Mouse (Mus musculus) large intestine, adult 2 months (tissue): ENCODE measurements around the gene Serhl. TPM values are rescaled to one million over a fixed set of nuclear protein-coding genes. Genes with fewer than 3 reads are reported as not detected.

Experiments used
- DNase-seq: peaks from one replicate; pipeline ENCODE4 v3.0.0-alpha.2; 2012; ENCODE audit warnings: low read depth, low spot score
- WGBS: fragments of 180-500 bp; shearing (Covaris S2); methylation state at CpG from one replicate; pipeline ENCODE4 v1.1.7; 2018; 5-methylcytosine and 5-hydroxymethylcytosine counted together
- polyA plus RNA-seq: library from polyadenylated mRNA; depleted of rRNA; stranded (reverse); fragments of >200 nt; gene quantifications from 2 replicates; pipeline ENCODE4 v1.2.3, GENCODE M21; 2012; rRNA removed

Serhl gene
- polyA plus RNA-seq, 1 experiment = 118 TPM

- DNase-seq = no peak
- WGBS = 55% methylated on average over 11 of the region's 11 CpGs
These were observed 67.8 kb downstream of the Serhl start for GRCm38 (mm10) chr15:83156929-83157666.

DNA sequence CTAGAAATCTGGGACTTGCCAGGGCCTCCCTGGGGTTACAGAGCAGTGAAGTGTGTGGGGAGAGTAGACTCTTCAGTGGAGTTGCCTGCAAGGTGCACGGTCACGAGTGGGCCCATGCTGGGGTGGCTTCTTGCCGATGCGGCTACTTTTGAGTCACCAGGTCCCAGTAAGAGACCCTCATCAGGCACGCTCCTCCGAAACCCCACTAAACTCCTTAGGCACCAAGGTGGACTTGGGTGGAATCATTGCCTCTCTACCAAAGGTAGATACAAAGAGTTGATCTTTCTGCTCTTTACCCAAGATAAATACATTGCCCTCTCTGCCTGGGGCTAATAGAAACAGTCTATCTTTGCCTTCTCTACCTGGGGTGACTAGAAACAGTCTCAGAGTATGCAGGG is 68.4 kb downstream of the Serhl start:
- DNase-seq = no peak
- WGBS = over 99% methylated on average over 6 of the region's 6 CpGs

DNA sequence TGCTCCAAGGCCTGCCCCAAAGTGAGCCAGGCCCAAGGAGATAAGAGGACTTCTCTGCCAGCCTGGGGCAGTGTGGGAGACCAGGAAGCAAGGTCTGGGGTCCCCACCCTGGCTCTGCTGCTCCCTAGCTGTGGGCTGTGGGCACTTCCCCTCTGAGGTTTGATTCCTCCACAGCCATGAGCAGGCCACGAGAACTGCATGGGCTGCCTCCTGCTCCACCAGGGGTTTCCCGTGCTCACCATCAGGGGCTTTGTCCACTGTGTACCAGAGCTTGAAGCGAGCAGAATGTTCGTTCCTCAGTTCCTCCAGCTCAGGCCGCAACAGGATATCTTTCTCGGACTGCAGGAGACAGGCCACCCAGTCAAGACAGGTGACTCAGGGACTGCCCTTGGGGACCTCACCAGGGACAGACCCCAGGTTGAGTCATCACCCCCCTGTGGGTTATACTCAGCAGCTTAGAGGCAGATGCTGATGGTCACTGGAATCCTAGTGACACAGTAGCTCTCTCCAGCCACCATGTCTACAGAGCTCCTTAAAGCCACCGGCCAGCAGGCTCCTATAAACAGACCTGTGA is 69.4 kb downstream of the Serhl start:
- no peak for DNase-seq

GRCm38 (mm10) chr15:83159823-83160222 is 70.5 kb downstream of the Serhl start:
- WGBS = 89% methylated on average over 9 of the region's 9 CpGs
- no peak for DNase-seq

More for the DNA sequence above, 69.4 kb downstream of the Serhl start:
- 90% methylated on average over 7 of the region's 7 CpGs for WGBS

- WGBS = 96% methylated on average over 4 of the region's 4 CpGs
- no peak for DNase-seq
These were observed 71.3 kb downstream of the Serhl start for GRCm38 (mm10) chr15:83160561-83160960.

- no peak for DNase-seq
- 85% methylated on average over 10 of the region's 10 CpGs for WGBS
These were observed 71.9 kb downstream of the Serhl start for GRCm38 (mm10) chr15:83161062-83161748.

DNA sequence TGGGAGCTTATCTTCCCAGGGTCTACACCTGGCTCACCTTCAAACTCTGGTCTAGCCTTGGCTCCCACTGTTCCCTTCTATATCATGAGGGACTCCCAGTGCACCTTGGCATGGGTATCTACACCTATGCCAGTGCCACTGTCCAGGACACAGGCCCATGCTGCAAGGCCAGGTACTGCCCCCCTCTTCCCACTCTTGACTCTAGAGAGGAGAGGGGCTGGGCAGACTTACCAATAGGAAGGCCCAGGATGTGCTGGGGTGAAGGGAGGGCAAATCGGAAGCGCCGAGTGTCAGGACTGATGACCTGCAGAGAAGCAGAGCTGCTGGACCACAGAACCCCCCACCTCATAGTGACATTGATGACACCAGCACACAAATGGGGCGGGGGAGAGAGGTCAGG is 72.7 kb downstream of the Serhl start:
- no peak for DNase-seq

DNA sequence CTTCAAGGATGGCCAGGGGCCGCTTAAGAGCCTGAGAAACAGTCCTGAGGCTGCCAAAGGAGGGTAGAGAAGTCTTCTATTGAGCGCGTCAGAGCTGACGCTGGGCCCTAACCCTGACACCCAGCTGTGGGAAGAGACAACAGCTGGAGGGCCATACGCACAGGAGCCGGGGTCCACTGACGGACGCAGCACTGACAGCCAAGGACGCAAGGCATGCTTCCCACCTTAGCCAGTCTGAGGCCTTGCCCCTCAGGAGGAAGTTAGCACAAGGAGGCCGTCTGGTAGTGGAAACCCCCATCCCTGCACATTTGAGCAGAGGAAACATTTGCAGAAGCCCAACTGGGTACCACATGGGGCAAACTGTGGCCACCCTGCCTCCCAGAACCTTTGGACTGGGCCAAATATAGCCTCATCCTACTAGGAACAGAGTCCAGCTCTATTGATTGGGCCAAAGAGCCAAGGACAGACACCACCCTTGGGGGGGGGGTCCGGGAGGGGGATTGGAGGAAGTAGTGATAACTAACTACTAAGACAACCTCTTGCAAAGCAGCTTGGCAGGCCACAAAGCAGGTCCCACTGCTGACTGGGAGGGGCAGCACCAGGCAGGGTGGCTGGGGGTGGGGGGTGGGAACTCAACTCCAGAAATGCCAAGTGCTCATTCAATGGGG is 73.6 kb downstream of the Serhl start:
- DNase-seq = no peak
- WGBS = 87% methylated on average over 11 of the region's 11 CpGs

More for the DNA sequence above, 72.7 kb downstream of the Serhl start:
- WGBS = 98% methylated on average over 4 of the region's 4 CpGs

GRCm38 (mm10) chr15:83164971-83165471 is 75.7 kb downstream of the Serhl start:
- no peak for DNase-seq
- WGBS = 50% methylated on average over 5 of the region's 5 CpGs

- no peak for DNase-seq
- 89% methylated on average over 13 of the region's 13 CpGs for WGBS
These were observed 76.4 kb downstream of the Serhl start for GRCm38 (mm10) chr15:83165526-83166315.

Other genes with a start within 250 kb of the Serhl start
- gene Tcf20, start 101.6 kb upstream of the Serhl start, polyA plus RNA-seq = 9.1 and 14.8 TPM in 2 replicates
- 3.5 and 4.2 TPM in 2 replicates for gene Nfam1, start 56.2 kb upstream of the Serhl start, polyA plus RNA-seq
- 109 and 111 TPM in 2 replicates for gene Rrp7a, start 33.3 kb downstream of the Serhl start, polyA plus RNA-seq
- 55.8 and 68.6 TPM in 2 replicates for gene Poldip3, start 59.9 kb downstream of the Serhl start, polyA plus RNA-seq
- 101 and 218 TPM in 2 replicates for gene Cyb5r3, start 83.1 kb downstream of the Serhl start, polyA plus RNA-seq
- 20.7 and 23.0 TPM in 2 replicates for gene A4galt, start 162.3 kb downstream of the Serhl start, polyA plus RNA-seq